Mouse (Mus musculus) limb, embryonic 11.5 days (tissue): Measurements from ENCODE around the gene 9230102O04Rik. TPM values are rescaled to one million over a fixed set of nuclear protein-coding genes. Genes with fewer than 3 reads are reported as not detected.

Source experiments
- ATAC-seq: fragments of 200-750 bp; cut with Nextera tagmentation; 2 replicates; pipeline ENCODE4 v1.8.0; 2017; ENCODE audit warnings: low read depth; ENCODE audit not compliant: insufficient number of reproducible peaks, low FRiP score, low TSS enrichment
- DNase-seq: peaks from one replicate; pipeline ENCODE4 v3.0.0-alpha.2; 2015; ENCODE audit warnings: low spot score
- H3K27ac ChIP-seq: fragments of 300-500 bp; sonication (generic); replicated peaks from 2 replicates; pipeline ENCODE4 v1.5.1; 2014; ENCODE audit warnings: low read depth, mild to moderate bottlenecking, low read length
- H3K27me3 ChIP-seq: fragments of 300-500 bp; sonication (generic); 2 replicates; pipeline ENCODE4 v1.6.1; 2014; ENCODE audit warnings: mild to moderate bottlenecking, low read length, mixed read lengths; ENCODE audit not compliant: control insufficient read depth, insufficient read depth
- H3K36me3 ChIP-seq: fragments of 300-500 bp; sonication (generic); 2 replicates; pipeline ENCODE4 v1.6.1; 2014; ENCODE audit warnings: mild to moderate bottlenecking, low read length, moderate library complexity, mixed read lengths; ENCODE audit not compliant: control insufficient read depth, insufficient read depth
- H3K4me1 ChIP-seq: fragments of 300-500 bp; sonication (generic); 2 replicates; pipeline ENCODE4 v1.6.1; 2014; ENCODE audit warnings: low read length, mixed read lengths; ENCODE audit not compliant: control insufficient read depth, insufficient read depth
- H3K4me2 ChIP-seq: fragments of 300-500 bp; sonication (generic); 2 replicates; pipeline ENCODE4 v1.6.1; 2014; ENCODE audit warnings: low read depth, mild to moderate bottlenecking, moderate library complexity; ENCODE audit not compliant: severe bottlenecking
- H3K4me3 ChIP-seq: fragments of 300-500 bp; sonication (generic); 2 replicates; pipeline ENCODE4 v1.5.1; 2014; ENCODE audit warnings: low read depth, low read length
- H3K9ac ChIP-seq: fragments of 300-500 bp; sonication (generic); 2 replicates; pipeline ENCODE4 v1.6.1; 2014; ENCODE audit warnings: mild to moderate bottlenecking, low read length
- H3K9me3 ChIP-seq: fragments of 300-500 bp; sonication (generic); 2 replicates; pipeline ENCODE4 v1.6.1; 2016; ENCODE audit warnings: low read length; ENCODE audit not compliant: control insufficient read depth
- WGBS: fragments of 180-500 bp; shearing (Covaris S2); extraction: QIAGEN DNeasy Blood & Tissue Kit; methylation state at CpG from one replicate; pipeline ENCODE4 v1.1.7; 2014; 5-methylcytosine and 5-hydroxymethylcytosine counted together
- polyA plus RNA-seq: library from polyadenylated mRNA; unstranded; fragments of >200 nt; fragmentation: Nextera tagmentation; extraction: Ambion mirVana; gene quantifications from 2 replicates; pipeline ENCODE4 v1.2.1, GENCODE M21; 2014

The 9230102O04Rik gene
- polyA plus RNA-seq, 1 experiment from 2014 or later = 0.61 TPM

DNA sequence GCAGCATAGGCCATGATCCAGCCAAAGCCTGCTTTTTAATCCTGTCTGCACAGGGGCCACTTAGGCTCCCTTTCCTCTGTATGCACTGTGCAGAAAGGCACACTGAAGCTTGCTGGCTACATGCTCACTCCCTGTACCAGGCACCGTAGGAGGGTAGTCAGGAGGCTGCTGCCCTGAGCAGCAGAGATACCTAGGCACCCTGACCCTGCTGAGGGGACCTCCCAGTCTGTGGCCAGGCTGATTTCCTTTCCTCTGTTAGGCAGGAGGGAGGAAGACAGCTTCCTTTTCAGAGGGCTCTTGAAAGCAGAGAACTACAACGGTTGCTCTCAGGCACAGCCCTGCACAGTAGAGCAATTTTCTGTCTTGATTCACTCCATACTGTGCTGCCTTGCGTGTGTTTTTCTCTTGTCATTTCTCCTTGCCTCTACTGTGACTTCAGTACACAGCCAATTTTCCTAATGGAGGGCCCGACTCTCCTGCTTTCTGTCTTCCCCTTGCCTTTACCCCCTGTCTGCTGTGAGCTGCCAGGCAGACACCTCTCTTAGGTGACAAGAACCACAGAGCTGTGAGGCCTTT lies 18.1 kb downstream of the 9230102O04Rik start:
- no peak for DNase-seq
- Histone ChIP-seq H3K4me3 (no peak overlapping the region), H3K4me2 (no peak overlapping the region), H3K9ac (no peak overlapping the region), H3K9me3 (no peaks in the 10 kb centered on the region), H3K27me3 (peaks cover 33% of the 10 kb centered on the region), H3K36me3 (no peaks in the 10 kb centered on the region), H3K4me1 (0 out of 2 replicates have a peak, but pooled peaks cover 3% of the 10 kb centered on the region), H3K27ac (no peak overlapping the region)
- 24% methylated on average over 4 of the region's 4 CpGs for WGBS
- ATAC-seq = no peak

DNA sequence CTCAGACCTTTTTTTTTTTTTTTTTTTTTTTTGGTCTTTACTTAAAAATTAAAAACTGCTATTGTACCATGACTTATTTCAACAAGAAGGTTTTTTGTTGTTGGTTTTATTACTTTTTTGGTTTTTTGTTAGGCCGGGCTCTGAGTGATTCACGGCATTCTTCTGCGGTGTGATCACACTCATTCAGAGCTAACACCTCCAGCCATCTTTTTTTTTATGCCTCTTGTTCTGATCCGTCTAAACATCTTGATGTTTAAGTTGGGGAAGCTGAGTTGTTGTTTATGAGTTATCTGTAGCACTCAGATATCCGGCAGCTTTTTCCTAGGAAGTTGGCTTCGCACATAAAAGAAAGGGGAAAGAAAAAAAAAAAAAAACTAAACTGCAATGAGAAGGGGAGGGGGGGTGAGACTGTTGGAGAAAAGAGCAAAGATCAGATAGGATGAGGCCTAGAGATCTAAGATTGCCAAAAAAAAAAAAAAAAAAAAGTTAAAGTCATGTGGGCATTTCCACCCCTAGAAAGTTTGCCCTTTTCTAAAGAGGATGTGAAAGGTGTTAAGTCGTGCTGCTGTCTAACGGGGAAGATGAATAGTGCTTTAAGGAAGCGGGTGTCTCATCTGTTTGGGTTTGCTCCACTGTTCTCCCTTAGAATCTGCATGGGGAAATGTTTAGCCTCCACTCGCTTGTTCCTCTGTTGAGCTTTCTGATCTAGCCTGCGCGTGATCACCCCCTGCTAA lies 22.1 kb downstream of the 9230102O04Rik start:
- peaks cover 3% of the 10 kb centered on the region; the same call in 1 of the 2 replicates for H3K27me3 ChIP-seq
- no peak overlapping the region for H3K4me3 ChIP-seq

GRCm38 (mm10) chr2:9860698-9861097 lies 28.6 kb downstream of the 9230102O04Rik start:
- WGBS = 89% methylated on average over 5 of the region's 5 CpGs
- ATAC-seq = no peak
- H3K4me3 ChIP-seq = no peak overlapping the region

More for the DNA sequence above, 22.1 kb downstream of the 9230102O04Rik start:
- 49% methylated on average over 12 of the region's 12 CpGs for WGBS
- no peak overlapping the region for H3K9ac ChIP-seq
- no peaks in the 10 kb centered on the region for H3K9me3 ChIP-seq
- H3K36me3 ChIP-seq = no peaks in the 10 kb centered on the region
- H3K27ac ChIP-seq = no peak overlapping the region
- DNase-seq (no peak), ATAC-seq (no peak)
- no peak overlapping the region for H3K4me2 ChIP-seq
- no peaks in the 10 kb centered on the region for H3K4me1 ChIP-seq

DNA sequence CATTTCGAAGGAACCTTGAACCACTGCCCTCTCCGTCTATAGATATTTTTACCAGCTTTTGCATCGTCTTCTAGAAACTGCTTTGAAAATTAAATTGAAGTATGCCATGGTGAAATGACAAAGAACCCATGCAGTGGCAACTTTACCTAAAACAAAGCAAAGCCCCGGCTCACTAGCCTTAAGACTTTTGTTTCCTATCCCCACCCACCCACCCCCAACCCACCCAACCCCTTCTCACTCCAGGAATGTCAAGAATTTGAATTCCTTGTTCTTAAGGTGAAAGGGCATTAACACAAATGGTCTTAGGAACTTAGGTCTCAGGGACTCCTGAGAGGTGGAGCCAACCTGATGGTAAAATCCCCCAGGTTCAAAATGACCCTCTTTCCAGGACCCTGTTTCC lies 33.5 kb downstream of the 9230102O04Rik start:
- no peak overlapping the region for H3K9ac ChIP-seq
- no peak for DNase-seq
- no peaks in the 10 kb centered on the region for H3K27me3 ChIP-seq
- no peak overlapping the region for H3K27ac ChIP-seq
- 55% methylated on average over 4 of the region's 4 CpGs for WGBS
- peaks cover 6% of the 10 kb centered on the region for H3K4me1 ChIP-seq
- ATAC-seq = no peak
- H3K9me3 ChIP-seq = no peaks in the 10 kb centered on the region
- no peak overlapping the region for H3K4me3 ChIP-seq
- H3K36me3 ChIP-seq = no peaks in the 10 kb centered on the region
- H3K4me2 ChIP-seq = no peak overlapping the region

More at GRCm38 (mm10) chr2:9860698-9861097, 28.6 kb downstream of the 9230102O04Rik start:
- Histone ChIP-seq H3K4me1 (no peaks in the 10 kb centered on the region), H3K4me2 (no peak overlapping the region), H3K27ac (no peak overlapping the region), H3K36me3 (no peaks in the 10 kb centered on the region), H3K9ac (no peak overlapping the region), H3K27me3 (no peaks in the 10 kb centered on the region), H3K9me3 (no peaks in the 10 kb centered on the region)
- DNase-seq = no peak

DNA sequence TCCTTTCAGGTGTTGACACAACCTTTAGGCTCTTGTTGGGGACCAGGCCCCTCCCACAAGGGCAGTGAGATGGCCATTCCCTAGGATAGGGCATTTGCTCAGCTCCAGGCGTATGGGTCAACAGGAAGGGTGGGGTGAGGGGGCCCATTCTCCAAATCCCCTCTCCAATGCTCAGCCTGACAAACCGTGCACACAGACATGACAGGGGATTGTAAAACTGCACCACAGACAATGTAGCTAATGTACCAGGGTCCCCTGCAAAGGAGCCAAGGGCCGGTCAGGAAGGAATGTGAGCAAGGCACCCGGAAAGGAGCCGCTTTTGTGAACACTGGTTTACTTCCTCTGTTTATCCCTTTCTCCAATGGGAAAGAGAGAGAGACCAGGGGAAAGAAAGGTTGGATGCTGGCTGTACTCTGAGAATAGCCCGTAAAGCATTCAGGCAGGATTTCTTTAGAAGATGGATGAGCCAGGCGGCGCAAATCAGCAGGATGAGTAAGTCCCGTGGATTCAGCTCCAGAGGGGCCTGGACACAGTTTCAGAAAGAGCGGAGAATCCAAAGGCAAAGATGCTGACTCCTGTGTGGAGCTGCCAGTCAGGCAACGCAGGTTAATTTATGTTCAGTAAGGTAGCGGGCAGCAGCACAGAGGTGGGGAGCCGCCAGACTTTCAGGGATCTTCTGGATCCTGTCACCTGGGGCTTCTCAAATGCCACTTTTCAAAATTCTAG lies 36.3 kb downstream of the 9230102O04Rik start:
- Histone ChIP-seq H3K9me3 (no peaks in the 10 kb centered on the region), H3K27ac (no peak overlapping the region), H3K4me2 (no peak overlapping the region), H3K36me3 (no peaks in the 10 kb centered on the region), H3K27me3 (no peaks in the 10 kb centered on the region), H3K4me3 (no peak overlapping the region), H3K4me1 (peaks cover 6% of the 10 kb centered on the region), H3K9ac (no peak overlapping the region)
- 40% methylated on average over 13 of the region's 13 CpGs for WGBS
- no peak for DNase-seq
- ATAC-seq = 0 out of 2 replicates have a peak, but pooled peaks have one; percentile 26

DNA sequence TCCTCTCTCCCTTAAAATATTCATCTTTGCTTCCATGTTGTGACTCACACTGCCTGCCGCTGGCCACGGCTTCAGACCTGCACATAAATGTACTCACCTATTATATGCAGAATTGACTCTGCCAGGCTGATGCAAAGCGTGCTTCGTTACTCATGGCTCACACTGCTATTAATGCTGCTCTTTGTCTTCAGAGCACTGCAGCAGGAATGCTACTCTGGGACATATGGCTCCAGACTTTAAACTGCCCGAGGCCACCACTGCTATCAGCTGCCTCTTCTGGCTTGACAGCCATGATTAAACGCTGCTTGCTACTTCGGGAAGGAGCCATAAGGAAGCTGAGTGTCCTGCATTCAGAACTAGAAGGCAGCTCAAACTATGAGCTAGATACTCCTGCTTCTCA lies 54.1 kb downstream of the 9230102O04Rik start:
- DNase-seq = no peak
- Histone ChIP-seq H3K4me3 (no peak overlapping the region), H3K36me3 (no peaks in the 10 kb centered on the region), H3K27me3 (no peaks in the 10 kb centered on the region), H3K9me3 (no peaks in the 10 kb centered on the region), H3K4me2 (no peak overlapping the region), H3K27ac (no peak overlapping the region), H3K4me1 (no peaks in the 10 kb centered on the region), H3K9ac (no peak overlapping the region)
- WGBS = 52% methylated on average over 7 of the region's 7 CpGs
- ATAC-seq = no peak

DNA sequence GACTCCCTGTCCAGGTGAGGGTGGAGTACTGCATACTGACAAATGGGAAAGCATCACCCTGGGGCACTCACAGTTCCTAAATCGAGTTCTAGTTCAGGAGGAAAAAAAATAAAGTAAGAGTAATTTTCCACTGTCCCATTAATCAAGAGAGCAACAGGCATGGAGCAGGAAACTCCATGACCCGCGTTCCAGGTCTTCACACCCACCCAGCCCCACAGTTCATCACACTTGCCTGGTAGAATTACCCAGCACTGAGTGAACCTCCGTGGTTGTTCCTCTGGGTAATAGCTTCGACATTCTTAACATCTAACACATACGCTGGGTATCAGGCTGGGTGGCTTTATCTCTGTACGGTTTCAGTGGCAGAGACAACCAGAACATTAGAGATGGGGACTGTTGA lies 55.6 kb downstream of the 9230102O04Rik start:
- WGBS = 77% methylated on average over 7 of the region's 7 CpGs
- H3K27me3 ChIP-seq = no peaks in the 10 kb centered on the region
- H3K27ac ChIP-seq = no peak overlapping the region
- H3K4me1 ChIP-seq = no peaks in the 10 kb centered on the region
- H3K9me3 ChIP-seq = no peaks in the 10 kb centered on the region
- H3K4me2 ChIP-seq = no peak overlapping the region
- ATAC-seq (no peak), DNase-seq (no peak)
- H3K36me3 ChIP-seq = no peaks in the 10 kb centered on the region
- H3K9ac ChIP-seq = no peak overlapping the region
- H3K4me3 ChIP-seq = no peak overlapping the region
